Mouse (Mus musculus) lung, embryonic 16.5 days (tissue): ENCODE measurements around the gene Lemd2. TPM values are rescaled to one million over a fixed set of nuclear protein-coding genes. Genes with fewer than 3 reads are reported as not detected.
"Not testable (repeated sequence)": the region's sequence is repeated elsewhere in the genome, so short reads cannot be mapped to it uniquely, and the experiment has no call there.

ENCODE experiments used
- ATAC-seq: fragments of 200-750 bp; cut with Nextera tagmentation; 2 replicates; pipeline ENCODE4 v1.8.0; 2017; ENCODE audit warnings: low read depth, mild to moderate bottlenecking, moderate library complexity
- H3K27ac ChIP-seq: fragments of 300-500 bp; sonication (generic); 2 replicates; pipeline ENCODE4 v1.5.1; 2014; ENCODE audit warnings: mild to moderate bottlenecking, control low read depth, low read length
- H3K27me3 ChIP-seq: fragments of 300-500 bp; sonication (generic); 2 replicates; pipeline ENCODE4 v1.6.1; 2014; ENCODE audit warnings: low read depth, low read length, mixed read lengths; ENCODE audit not compliant: control insufficient read depth, insufficient read depth
- H3K36me3 ChIP-seq: fragments of 300-500 bp; sonication (generic); 2 replicates; pipeline ENCODE4 v1.6.1; 2014; ENCODE audit warnings: low read length; ENCODE audit not compliant: control insufficient read depth, insufficient read depth
- H3K4me1 ChIP-seq: fragments of 300-500 bp; sonication (generic); replicated peaks from 2 replicates; pipeline ENCODE4 v1.6.1; 2014; ENCODE audit warnings: low read length, mixed read lengths; ENCODE audit not compliant: control insufficient read depth, insufficient read depth
- H3K4me2 ChIP-seq: fragments of 300-500 bp; sonication (generic); 2 replicates; pipeline ENCODE4 v1.6.1; 2014; ENCODE audit warnings: low read depth, low read length, control low read depth
- H3K4me3 ChIP-seq: fragments of 300-500 bp; sonication (generic); 2 replicates; pipeline ENCODE4 v1.5.1; 2014; ENCODE audit warnings: mild to moderate bottlenecking, low read length, control low read depth
- H3K9ac ChIP-seq: fragments of 300-500 bp; sonication (generic); 2 replicates; pipeline ENCODE4 v1.6.1; 2014; ENCODE audit warnings: low read length, control low read depth
- H3K9me3 ChIP-seq: fragments of 300-500 bp; sonication (generic); 2 replicates; pipeline ENCODE4 v1.6.1; 2016; ENCODE audit warnings: low read length; ENCODE audit not compliant: control insufficient read depth
- WGBS: fragments of 180-500 bp; shearing (Covaris S2); extraction: QIAGEN DNeasy Blood & Tissue Kit; methylation state at CpG from one replicate; pipeline ENCODE4 v1.1.7; 2014; 5-methylcytosine and 5-hydroxymethylcytosine counted together
- polyA plus RNA-seq: library from polyadenylated mRNA; unstranded; fragments of >200 nt; fragmentation: Nextera tagmentation; extraction: Ambion mirVana; gene quantifications from 2 replicates; pipeline ENCODE4 v1.2.1, GENCODE M21; 2015

The Lemd2 gene
- polyA plus RNA-seq, 1 experiment from 2014 or later = 7.2 TPM

DNA sequence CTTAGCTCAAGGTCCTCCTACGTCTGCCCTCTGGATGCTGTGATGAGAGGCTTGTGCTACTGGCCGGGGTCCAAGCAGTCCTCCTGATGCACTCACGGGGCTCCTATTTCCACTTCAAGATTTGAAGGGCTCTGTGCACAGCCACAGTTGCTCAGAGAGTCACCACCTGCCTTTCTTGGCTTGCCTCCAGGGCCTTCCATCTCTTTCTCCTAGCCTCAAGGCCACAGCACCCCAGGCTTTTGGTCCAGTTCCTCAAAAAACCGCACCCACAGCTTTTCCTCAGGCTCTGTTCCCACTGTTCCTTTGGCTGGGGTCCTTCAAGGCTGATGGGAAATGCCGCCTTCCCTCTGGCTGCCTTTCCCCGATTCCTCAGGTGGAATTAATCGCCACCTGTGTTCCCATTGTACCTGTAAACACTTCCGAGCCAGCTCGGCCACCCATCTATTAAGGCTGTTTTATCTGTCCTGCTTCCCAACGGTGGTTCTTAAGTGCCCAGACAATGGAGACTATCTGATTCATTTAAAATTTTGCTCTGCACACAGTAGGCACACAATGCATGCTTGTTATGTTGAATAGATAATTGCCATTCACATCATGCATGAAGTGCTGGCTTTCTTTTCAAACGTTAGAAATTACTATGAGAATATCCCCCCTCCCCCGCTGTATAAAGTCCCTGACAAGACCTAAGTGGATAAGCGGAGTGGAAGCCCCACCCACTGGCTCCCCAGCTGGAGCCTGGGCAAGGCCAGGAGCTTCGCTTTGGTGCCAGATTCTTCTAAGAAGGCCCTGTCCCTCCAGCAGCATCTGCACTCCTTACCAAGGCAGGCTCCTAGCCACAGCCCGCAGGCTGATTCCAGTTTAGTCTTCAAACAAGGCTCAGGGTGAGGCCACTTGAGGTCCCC, 36.5 kb upstream of the Lemd2 start:
- Histone ChIP-seq H3K27ac (peak overlapping the region; percentile 26), H3K9me3 (no peaks in the 10 kb centered on the region), H3K4me1 (peaks cover 28% of the 10 kb centered on the region), H3K4me2 (no peak overlapping the region), H3K4me3 (no peak overlapping the region), H3K9ac (no peak overlapping the region), H3K27me3 (0 out of 2 replicates have a peak, but pooled peaks cover 2% of the 10 kb centered on the region), H3K36me3 (no peaks in the 10 kb centered on the region)
- peak; percentile 85 for ATAC-seq
- WGBS = 23% methylated on average over 15 of the region's 15 CpGs

DNA sequence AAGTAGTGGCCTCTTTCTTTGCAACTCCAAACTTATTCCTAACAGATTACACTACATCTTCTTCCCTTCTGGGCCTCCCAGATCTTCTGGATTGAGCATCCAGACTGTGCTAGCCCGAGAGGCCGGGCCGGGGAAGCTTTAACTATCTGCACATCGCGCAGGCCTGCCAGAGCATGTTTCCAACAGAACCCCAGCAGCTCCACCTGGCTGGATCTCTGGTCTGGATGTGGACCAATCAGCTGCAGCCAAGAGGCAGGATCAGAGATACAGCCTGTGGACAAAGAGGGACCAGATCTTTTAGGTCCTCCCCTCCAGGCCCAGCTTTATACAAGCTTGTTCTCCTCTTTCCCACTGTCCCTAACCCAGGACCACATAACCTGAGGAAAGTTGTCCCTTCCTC, 35.7 kb upstream of the Lemd2 start:
- Histone ChIP-seq H3K36me3 (no peaks in the 10 kb centered on the region), H3K9ac (no peak overlapping the region), H3K4me1 (peaks cover 28% of the 10 kb centered on the region), H3K4me3 (no peak overlapping the region), H3K9me3 (no peaks in the 10 kb centered on the region), H3K27ac (no peak overlapping the region), H3K27me3 (0 out of 2 replicates have a peak, but pooled peaks cover 2% of the 10 kb centered on the region), H3K4me2 (no peak overlapping the region)
- ATAC-seq = no peak
- 90% methylated on average over 5 of the region's 5 CpGs for WGBS

GRCm38 (mm10) chr17:27238637-27239036, 34.4 kb upstream of the Lemd2 start:
- no peak overlapping the region for H3K27ac ChIP-seq
- H3K36me3 ChIP-seq = no peaks in the 10 kb centered on the region
- WGBS = 40% methylated on average over 8 of the region's 8 CpGs
- no peaks in the 10 kb centered on the region for H3K9me3 ChIP-seq
- H3K4me1 ChIP-seq = peaks cover 28% of the 10 kb centered on the region
- no peak overlapping the region for H3K9ac ChIP-seq
- ATAC-seq = no peak
- H3K27me3 ChIP-seq = 0 out of 2 replicates have a peak, but pooled peaks cover 2% of the 10 kb centered on the region
- no peak overlapping the region for H3K4me3 ChIP-seq
- no peak overlapping the region for H3K4me2 ChIP-seq

- no peak for ATAC-seq
- Histone ChIP-seq H3K4me3 (no peak overlapping the region), H3K27ac (no peak overlapping the region), H3K36me3 (no peaks in the 10 kb centered on the region), H3K4me2 (no peak overlapping the region), H3K9ac (no peak overlapping the region), H3K27me3 (0 out of 2 replicates have a peak, but pooled peaks cover 2% of the 10 kb centered on the region), H3K9me3 (no peaks in the 10 kb centered on the region), H3K4me1 (peaks cover 27% of the 10 kb centered on the region)
- 69% methylated on average over 8 of the region's 8 CpGs for WGBS
Measured at GRCm38 (mm10) chr17:27237731-27238130, 33.5 kb upstream of the Lemd2 start.

DNA sequence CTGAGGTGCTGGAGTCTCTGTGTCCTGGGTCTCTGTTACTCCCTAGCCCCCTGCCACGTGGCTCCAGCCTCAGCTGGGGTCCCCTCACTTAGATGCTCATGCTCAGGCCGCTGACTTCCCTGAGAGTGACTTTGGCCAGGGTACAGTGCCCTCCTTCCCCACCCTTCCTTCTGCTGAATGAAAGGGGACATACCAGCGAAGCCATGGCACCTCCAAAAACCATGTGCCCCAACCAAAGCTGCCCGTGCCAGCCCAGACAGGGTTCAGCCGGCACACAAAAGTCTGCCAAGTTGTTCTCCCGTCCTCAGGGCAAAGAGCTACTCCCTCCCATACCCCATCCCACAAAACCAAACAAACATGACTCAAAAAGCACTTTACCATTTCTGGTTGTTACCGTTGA, 29.0 kb upstream of the Lemd2 start:
- Histone ChIP-seq H3K4me2 (no peak overlapping the region), H3K27me3 (0 out of 2 replicates have a peak, but pooled peaks cover 2% of the 10 kb centered on the region), H3K9me3 (no peaks in the 10 kb centered on the region), H3K4me3 (no peak overlapping the region), H3K27ac (no peak overlapping the region), H3K4me1 (no peaks in the 10 kb centered on the region), H3K36me3 (no peaks in the 10 kb centered on the region), H3K9ac (no peak overlapping the region)
- no peak for ATAC-seq
- 70% methylated on average over 7 of the region's 7 CpGs for WGBS

- H3K4me3 ChIP-seq = no peak overlapping the region
- H3K4me1 ChIP-seq = no peaks in the 10 kb centered on the region
- H3K4me2 ChIP-seq = no peak overlapping the region
- no peak for ATAC-seq
- H3K36me3 ChIP-seq = no peaks in the 10 kb centered on the region
- H3K27ac ChIP-seq = no peak overlapping the region
- no peaks in the 10 kb centered on the region for H3K9me3 ChIP-seq
- no peak overlapping the region for H3K9ac ChIP-seq
- 76% methylated on average over 3 of the region's 3 CpGs for WGBS
- H3K27me3 ChIP-seq = peaks cover 2% of the 10 kb centered on the region; the same call in 1 of the 2 replicates
Measured at GRCm38 (mm10) chr17:27232176-27232575, 27.9 kb upstream of the Lemd2 start.

DNA sequence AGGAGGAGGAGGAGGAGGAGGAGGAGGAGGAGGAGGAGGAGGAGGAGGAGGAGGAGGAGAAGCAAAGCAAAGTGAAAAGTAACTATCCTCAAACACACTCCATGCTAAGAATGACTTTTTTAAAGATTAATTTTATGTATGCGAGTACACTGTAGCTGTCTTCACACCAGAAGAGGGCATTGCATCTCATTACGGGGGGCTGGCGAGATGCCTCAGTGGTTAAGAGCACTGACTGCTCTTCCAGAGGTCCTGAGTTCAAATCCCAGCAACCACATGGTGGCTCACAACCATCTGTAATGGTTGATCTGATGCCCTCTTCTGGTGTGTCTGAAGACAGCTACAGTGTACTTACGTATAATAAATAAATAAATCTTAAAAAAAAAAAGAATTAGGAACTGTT, 27.3 kb upstream of the Lemd2 start:
- not testable (repeated sequence) for H3K4me3 ChIP-seq, H3K9ac ChIP-seq, H3K9me3 ChIP-seq, H3K36me3 ChIP-seq, H3K4me2 ChIP-seq, H3K4me1 ChIP-seq, H3K27ac ChIP-seq, H3K27me3 ChIP-seq, ATAC-seq
- 87% methylated on average over 4 of the region's 4 CpGs for WGBS

DNA sequence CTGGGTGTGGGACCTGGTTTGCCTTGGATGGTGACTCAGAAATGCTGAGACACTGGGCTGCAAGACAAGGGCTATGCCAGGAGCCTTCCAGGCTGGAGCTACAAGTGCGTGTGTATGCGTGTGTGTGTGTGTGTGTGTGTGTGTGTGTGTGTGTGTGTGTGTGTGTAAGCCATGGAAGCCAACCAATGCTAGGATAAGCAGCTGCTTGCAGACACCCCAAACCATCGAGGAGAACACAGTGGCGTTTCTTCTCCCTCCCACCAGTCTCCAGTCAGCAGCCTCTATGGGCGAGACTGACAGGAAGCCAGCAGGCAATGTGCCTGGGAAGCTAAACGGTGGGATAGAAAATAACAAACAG, 26.9 kb upstream of the Lemd2 start:
- Histone ChIP-seq H3K27me3 (peaks cover 2% of the 10 kb centered on the region; the same call in 1 of the 2 replicates), H3K4me2 (no peak overlapping the region)

DNA sequence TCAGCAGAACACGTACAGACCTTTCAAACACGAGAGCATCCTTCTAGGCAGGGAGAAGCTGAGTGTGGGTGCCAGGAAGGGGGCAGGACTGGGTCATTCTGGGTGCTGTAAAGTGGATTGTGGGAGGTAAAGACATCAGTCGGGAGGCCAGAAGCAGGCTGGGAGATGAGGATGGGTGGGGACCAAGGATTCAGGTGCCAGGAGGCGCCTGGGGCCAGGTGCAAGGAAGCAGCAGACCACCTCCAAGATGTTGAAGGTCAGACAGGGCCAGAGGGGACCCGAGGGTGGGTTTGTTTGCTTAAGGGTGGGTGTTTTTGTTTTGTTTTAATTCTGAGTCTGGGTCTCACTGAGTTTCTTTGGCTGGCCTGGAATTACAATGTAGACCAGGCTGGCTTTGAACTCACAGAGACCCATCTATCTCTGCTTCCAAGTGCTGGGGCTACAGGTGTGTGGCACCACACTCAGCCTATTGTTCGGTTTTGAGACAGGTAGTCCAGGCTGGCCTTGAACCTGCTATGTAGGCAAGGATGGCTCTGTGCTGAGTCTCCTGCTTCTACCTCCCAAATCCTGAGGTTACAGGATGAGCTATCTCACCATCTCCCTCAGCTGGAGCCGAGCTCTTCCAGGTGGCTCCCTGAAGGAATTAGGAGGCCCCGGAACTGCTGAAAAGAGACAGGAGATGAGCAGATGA, 26.3 kb upstream of the Lemd2 start:
- ATAC-seq = no peak
- no peak overlapping the region for H3K27ac ChIP-seq
- WGBS = 51% methylated on average over 8 of the region's 8 CpGs
- H3K4me3 ChIP-seq = no peak overlapping the region
- H3K9me3 ChIP-seq = no peaks in the 10 kb centered on the region
- no peak overlapping the region for H3K4me2 ChIP-seq
- no peaks in the 10 kb centered on the region; the same call in 1 of the 2 replicates for H3K27me3 ChIP-seq
- H3K36me3 ChIP-seq = no peaks in the 10 kb centered on the region
- no peaks in the 10 kb centered on the region for H3K4me1 ChIP-seq
- no peak overlapping the region for H3K9ac ChIP-seq

More for the DNA sequence above, 26.9 kb upstream of the Lemd2 start:
- no peak overlapping the region for H3K27ac ChIP-seq
- H3K9ac ChIP-seq = no peak overlapping the region
- whole genome bisulfite sequencing = 56% methylated on average over 6 of the region's 6 CpGs
- H3K4me3 ChIP-seq = no peak overlapping the region
- no peaks in the 10 kb centered on the region for H3K36me3 ChIP-seq
- no peak for ATAC-seq
- H3K4me1 ChIP-seq = no peaks in the 10 kb centered on the region
- no peaks in the 10 kb centered on the region for H3K9me3 ChIP-seq
